Mouse (Mus musculus) MEL (cell line): ENCODE results near the gene Prf1.

ENCODE experiments used
- CHD2 ChIP-seq: IDR thresholded peaks from 2 replicates; pipeline ENCODE4 v1.6.1; 2011; ENCODE audit warnings: low read length, improper control_type of control experiment
- CTCF ChIP-seq, 3 experiments: IDR thresholded peaks in 2 of 3; conservative IDR thresholded peaks in 1 of 3; 2 replicates each; pipeline ENCODE4 v1.5.1; 2011 to 2012; ENCODE audit warnings: low read length in 3 of 3, low read depth in 2 of 3, mild to moderate bottlenecking in 2 of 3, improper control_type of control experiment in 1 of 3, inconsistent platforms in 1 of 3, mixed read lengths in 1 of 3, moderate library complexity in 1 of 3; ENCODE audit not compliant: control insufficient read depth in 1 of 3, insufficient read depth in 1 of 3, poor library complexity in 1 of 3, severe bottlenecking in 1 of 3
- GATA1 ChIP-seq: IDR thresholded peaks from 2 replicates; pipeline ENCODE4 v1.6.1; 2011; ENCODE audit warnings: low read depth, low read length, improper control_type of control experiment
- MAFK ChIP-seq: IDR thresholded peaks from 2 replicates; pipeline ENCODE4 v1.6.1; 2011; ENCODE audit warnings: low read depth, mild to moderate bottlenecking, low read length, improper control_type of control experiment, borderline replicate concordance
- MYB ChIP-seq: IDR thresholded peaks from 2 replicates; pipeline ENCODE4 v1.6.1; 2011; ENCODE audit warnings: mild to moderate bottlenecking, low read depth, low read length, improper control_type of control experiment
- MYC ChIP-seq: IDR thresholded peaks from 2 replicates; pipeline ENCODE4 v1.6.1; 2011; ENCODE audit warnings: low read depth, mild to moderate bottlenecking, low read length, improper control_type of control experiment, moderate library complexity
- RAD21 ChIP-seq: IDR thresholded peaks from 2 replicates; pipeline ENCODE4 v1.6.1; 2011; ENCODE audit warnings: mild to moderate bottlenecking, low read depth, low read length, improper control_type of control experiment
- RCOR1 ChIP-seq: IDR thresholded peaks from 2 replicates; pipeline ENCODE4 v1.6.1; 2012; ENCODE audit warnings: low read depth, mild to moderate bottlenecking, inconsistent platforms, low read length, improper control_type of control experiment
- SMC3 ChIP-seq: IDR thresholded peaks from 2 replicates; pipeline ENCODE4 v1.6.1; 2011; ENCODE audit warnings: low read depth, low read length, improper control_type of control experiment
- TAL1 ChIP-seq: IDR thresholded peaks from 2 replicates; pipeline ENCODE4 v1.6.1; 2012; ENCODE audit warnings: mild to moderate bottlenecking, inconsistent platforms, low read length, moderate library complexity, mixed read lengths
- TBP ChIP-seq: IDR thresholded peaks from 2 replicates; pipeline ENCODE4 v1.8.0; 2011; ENCODE audit warnings: low read depth, low read length, improper control_type of control experiment
- ZKSCAN1 ChIP-seq: IDR thresholded peaks from 2 replicates; pipeline ENCODE4 v1.6.1; 2012; ENCODE audit warnings: low read depth, mild to moderate bottlenecking, inconsistent platforms, low read length, improper control_type of control experiment, moderate library complexity

DNA sequence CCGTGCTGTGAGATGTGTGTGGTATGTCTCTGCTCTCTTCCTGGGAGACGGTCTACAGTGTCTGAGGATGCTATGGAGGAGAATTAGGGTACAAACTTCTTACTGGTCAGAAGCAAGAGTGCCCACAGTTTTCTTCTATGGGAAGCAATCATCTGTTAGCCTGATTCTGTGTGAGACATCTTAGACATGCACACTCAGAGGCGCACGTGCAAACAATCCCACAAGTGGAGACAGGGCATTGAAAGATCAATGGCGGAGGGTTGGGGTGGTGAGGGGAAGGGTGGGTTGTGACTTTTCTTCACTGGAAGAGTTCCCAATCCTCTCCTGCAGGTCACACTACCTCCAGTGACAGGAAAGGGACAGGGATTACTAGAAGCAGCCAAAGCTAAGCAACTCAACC is 25.0 kb upstream of the Prf1 start:
- no peak for TF ChIP-seq CTCF (IDR thresholded peaks at IDR 0.05 in 2 of 3, conservative IDR thresholded peaks at IDR 0.05 in 1 of 3; ENCODE audit: control insufficient read depth in 1 of 3, insufficient read depth in 1 of 3, low read depth in 2 of 3, low read length in 3 of 3, poor library complexity in 1 of 3, severe bottlenecking in 1 of 3)
- no peak for TF ChIP-seq GATA1
- no peak for TF ChIP-seq CHD2
- TF ChIP-seq ZKSCAN1: no peak
- no peak for TF ChIP-seq MYB
- no peak for TF ChIP-seq SMC3
- no peak for TF ChIP-seq RCOR1
- no peak for TF ChIP-seq RAD21
- TF ChIP-seq TBP: no peak
- TF ChIP-seq MYC: no peak
- no peak for TF ChIP-seq MAFK
- TF ChIP-seq TAL1: no peak
